Mouse (Mus musculus) inflammation-experienced regulatory T-cells, adult 6 months (primary cell): ENCODE data around the gene Trim33. TPM values are rescaled to one million over a fixed set of nuclear protein-coding genes. Genes with fewer than 3 reads are reported as not detected.

Source experiments
- ATAC-seq: one replicate; pipeline ENCODE4 v1.8.0; 2017
- polyA plus RNA-seq, 3 experiments: library from polyadenylated mRNA; unstranded; fragments of 100-300 nt; shearing (Covaris generic); gene quantifications; one replicate each; pipeline ENCODE4 v1.2.1; 2017

Trim33 gene
- 10 to 100 TPM; 50.3 to 90.8 (median 64.0) TPM for polyA plus RNA-seq

GRCm38 (mm10) chr3:103279182-103280149 is at the start of gene Trim33:
Gene Trim33, plus strand, starts transcription at chr3:103279293.
- ATAC-seq, result peak; percentile 60

GRCm38 (mm10) chr3:103232398-103232797 is 46.7 kb upstream of the Trim33 start:
- no peak for ATAC-seq

- ATAC-seq, result no peak
These were observed 37.6 kb upstream of the Trim33 start for GRCm38 (mm10) chr3:103241524-103241923.

- no peak for ATAC-seq
These were observed 36.9 kb upstream of the Trim33 start for GRCm38 (mm10) chr3:103242156-103242555.

- no peak for ATAC-seq
These were observed 35.6 kb upstream of the Trim33 start for GRCm38 (mm10) chr3:103243491-103243890.

- no peak for ATAC-seq
These were observed 32.3 kb upstream of the Trim33 start for GRCm38 (mm10) chr3:103246627-103247260.

GRCm38 (mm10) chr3:103256089-103256819 is 22.8 kb upstream of the Trim33 start:
- no peak for ATAC-seq

- ATAC-seq, result no peak
These were observed 16.2 kb upstream of the Trim33 start for GRCm38 (mm10) chr3:103262802-103263417.

GRCm38 (mm10) chr3:103278561-103279181 is 422 bp upstream of the Trim33 start:
- peak; percentile 79 for ATAC-seq

- ATAC-seq, result no peak
These were observed 1.2 kb downstream of the Trim33 start for GRCm38 (mm10) chr3:103280241-103280761.

- no peak for ATAC-seq
These were observed 1.8 kb downstream of the Trim33 start for GRCm38 (mm10) chr3:103280875-103281274.

GRCm38 (mm10) chr3:103288761-103289160 is 9.7 kb downstream of the Trim33 start:
- ATAC-seq, result no peak

- no peak for ATAC-seq
These were observed 12.0 kb downstream of the Trim33 start for GRCm38 (mm10) chr3:103291087-103291486.

- no peak for ATAC-seq
These were observed 26.4 kb downstream of the Trim33 start for GRCm38 (mm10) chr3:103305411-103305982.

GRCm38 (mm10) chr3:103309252-103309651 is 30.2 kb downstream of the Trim33 start:
- ATAC-seq, result no peak

- ATAC-seq, result no peak
These were observed 30.7 kb downstream of the Trim33 start for GRCm38 (mm10) chr3:103309750-103310149.

GRCm38 (mm10) chr3:103314291-103314690 is 35.2 kb downstream of the Trim33 start:
- peak; percentile 76 for ATAC-seq

GRCm38 (mm10) chr3:103335371-103335770 is 56.3 kb downstream of the Trim33 start:
- no peak for ATAC-seq

- ATAC-seq, result no peak
These were observed 67.6 kb downstream of the Trim33 start for GRCm38 (mm10) chr3:103346658-103347057.

GRCm38 (mm10) chr3:103353518-103353917 is 74.4 kb downstream of the Trim33 start:
- no peak for ATAC-seq

- no peak for ATAC-seq
These were observed 74.9 kb downstream of the Trim33 start for GRCm38 (mm10) chr3:103354041-103354440.
